Mouse (Mus musculus): Measurements from ENCODE around the gene Rpl10. TPM values are rescaled to one million over a fixed set of nuclear protein-coding genes. Genes with fewer than 3 reads are reported as not detected.

The Rpl10 gene
- polyA plus RNA-seq, 1 experiment from 2014 or later = 800 TPM

- 26% methylated on average over 39 of the region's 39 CpGs for WGBS
- DNase-seq (ENCODE audit: extremely low spot score, low spot score) = peak; percentile 86
- peaks cover 13% of the 10 kb centered on the region for H3K4me1 ChIP-seq
Observed at GRCm38 (mm10) chrX:74254153-74254887, 16.3 kb upstream of the Rpl10 start, which contains the start of gene Emd. Gene Emd (plus strand): TSS chrX:74254687.

GRCm38 (mm10) chrX:74254888-74255565 is 15.6 kb upstream of the Rpl10 start:
- 22% methylated on average over 31 of the region's 31 CpGs for WGBS
- Histone ChIP-seq H3K36me3 (replicated peaks) (peaks cover 30% of the 10 kb centered on the region), H3K27me3 (ENCODE audit: poor library complexity, severe bottlenecking) (0 out of 2 replicates have a peak, but pooled peaks cover 11% of the 10 kb centered on the region), H3K4me3 (peak overlapping the region; percentile 70), H3K9me3 (no peaks in the 10 kb centered on the region), H3K27ac (peak overlapping the region; percentile 92), H3K4me1 (peaks cover 7% of the 10 kb centered on the region)
- no peak for DNase-seq (ENCODE audit: extremely low spot score, low spot score)

More at GRCm38 (mm10) chrX:74254153-74254887, 16.3 kb upstream of the Rpl10 start, which contains the start of gene Emd:
- Histone ChIP-seq H3K27me3 (ENCODE audit: poor library complexity, severe bottlenecking) (0 out of 2 replicates have a peak, but pooled peaks cover 11% of the 10 kb centered on the region), H3K4me3 (peak within 1 kb of the TSS; percentile 70), H3K27ac (peak within 1 kb of the TSS; percentile 92), H3K9me3 (no peaks in the 10 kb centered on the region), H3K36me3 (replicated peaks) (peaks cover 27% of the 10 kb centered on the region)

DNA sequence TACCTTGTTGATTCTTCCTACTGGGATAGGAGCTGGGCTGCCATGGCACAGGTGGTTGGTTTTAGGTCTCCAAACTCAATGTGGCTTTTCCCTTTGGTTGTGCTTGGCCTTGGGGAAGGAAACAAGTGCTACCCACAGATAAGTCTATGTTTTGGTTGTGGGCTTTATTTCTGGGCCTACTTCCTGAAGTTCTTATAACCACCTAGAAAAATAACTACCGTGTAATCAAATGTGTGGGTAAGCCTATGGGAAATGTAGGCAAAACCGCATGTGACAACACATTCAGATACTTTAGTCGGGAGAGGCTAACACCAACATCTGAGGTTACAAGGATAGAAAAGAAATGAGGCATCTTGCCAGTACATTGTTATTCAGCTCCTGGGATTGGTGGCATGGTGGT is 12.9 kb upstream of the Rpl10 start:
- H3K9me3 ChIP-seq = no peaks in the 10 kb centered on the region
- WGBS = 92% methylated on average over 3 of the region's 3 CpGs
- no peak overlapping the region for H3K27ac ChIP-seq
- no peak overlapping the region for H3K4me3 ChIP-seq
- no peak for DNase-seq (ENCODE audit: extremely low spot score, low spot score)
- peaks cover 6% of the 10 kb centered on the region for H3K4me1 ChIP-seq
- H3K27me3 ChIP-seq (ENCODE audit: poor library complexity, severe bottlenecking) = no peaks in the 10 kb centered on the region
- H3K36me3 ChIP-seq (replicated peaks) = peaks cover 36% of the 10 kb centered on the region

GRCm38 (mm10) chrX:74269736-74270061 is 913 bp upstream of the Rpl10 start:
- H3K4me1 ChIP-seq = peaks cover 6% of the 10 kb centered on the region
- peak overlapping the region; percentile 94 for H3K27ac ChIP-seq
- H3K4me3 ChIP-seq = peak overlapping the region; percentile 63
- DNase-seq (ENCODE audit: extremely low spot score, low spot score) = peak; percentile 15
- H3K36me3 ChIP-seq (replicated peaks) = peaks cover 16% of the 10 kb centered on the region
- WGBS = 27% methylated on average over 3 of the region's 3 CpGs
- H3K9me3 ChIP-seq = no peaks in the 10 kb centered on the region
- no peaks in the 10 kb centered on the region for H3K27me3 ChIP-seq (ENCODE audit: poor library complexity, severe bottlenecking)

- H3K27ac ChIP-seq = peak overlapping the region; percentile 87
- peaks cover 6% of the 10 kb centered on the region for H3K4me1 ChIP-seq
- no peaks in the 10 kb centered on the region for H3K27me3 ChIP-seq (ENCODE audit: poor library complexity, severe bottlenecking)
- WGBS = 22% methylated on average over 27 of the region's 27 CpGs
- peaks cover 16% of the 10 kb centered on the region for H3K36me3 ChIP-seq (replicated peaks)
- H3K4me3 ChIP-seq = peak overlapping the region; percentile 63
- DNase-seq (ENCODE audit: extremely low spot score, low spot score) = peak; percentile 25
- no peaks in the 10 kb centered on the region for H3K9me3 ChIP-seq
Observed at GRCm38 (mm10) chrX:74270902-74271551, 415 bp downstream of the Rpl10 start.

GRCm38 (mm10) chrX:74273422-74274322 is 3.1 kb downstream of the Rpl10 start:
- H3K4me3 ChIP-seq = no peak overlapping the region
- 32% methylated on average over 10 of the region's 10 CpGs for WGBS
- H3K27ac ChIP-seq = no peak overlapping the region
- H3K4me1 ChIP-seq = peaks cover 6% of the 10 kb centered on the region
- peaks cover 16% of the 10 kb centered on the region for H3K36me3 ChIP-seq (replicated peaks)
- peak; percentile 19 for DNase-seq (ENCODE audit: extremely low spot score, low spot score)
- no peaks in the 10 kb centered on the region for H3K9me3 ChIP-seq
- H3K27me3 ChIP-seq (ENCODE audit: poor library complexity, severe bottlenecking) = no peaks in the 10 kb centered on the region

GRCm38 (mm10) chrX:74277916-74278315 is 7.3 kb downstream of the Rpl10 start:
- no peak for DNase-seq (ENCODE audit: extremely low spot score, low spot score)
- H3K36me3 ChIP-seq (replicated peaks) = peaks cover 6% of the 10 kb centered on the region
- H3K27me3 ChIP-seq (ENCODE audit: poor library complexity, severe bottlenecking) = no peaks in the 10 kb centered on the region
- H3K9me3 ChIP-seq = no peaks in the 10 kb centered on the region
- H3K4me1 ChIP-seq = peaks cover 11% of the 10 kb centered on the region
- WGBS = 77% methylated on average over 8 of the region's 8 CpGs
- no peak overlapping the region for H3K4me3 ChIP-seq
- H3K27ac ChIP-seq = no peak overlapping the region

GRCm38 (mm10) chrX:74281041-74281731 is 10.6 kb downstream of the Rpl10 start:
- Histone ChIP-seq H3K27ac (peak overlapping the region; percentile 88), H3K9me3 (no peaks in the 10 kb centered on the region), H3K27me3 (ENCODE audit: poor library complexity, severe bottlenecking) (no peaks in the 10 kb centered on the region), H3K4me1 (peaks cover 20% of the 10 kb centered on the region), H3K4me3 (peak overlapping the region; percentile 69), H3K36me3 (replicated peaks) (no peaks in the 10 kb centered on the region)
- 19% methylated on average over 14 of the region's 14 CpGs for WGBS
- DNase-seq (ENCODE audit: extremely low spot score, low spot score) = no peak

DNA sequence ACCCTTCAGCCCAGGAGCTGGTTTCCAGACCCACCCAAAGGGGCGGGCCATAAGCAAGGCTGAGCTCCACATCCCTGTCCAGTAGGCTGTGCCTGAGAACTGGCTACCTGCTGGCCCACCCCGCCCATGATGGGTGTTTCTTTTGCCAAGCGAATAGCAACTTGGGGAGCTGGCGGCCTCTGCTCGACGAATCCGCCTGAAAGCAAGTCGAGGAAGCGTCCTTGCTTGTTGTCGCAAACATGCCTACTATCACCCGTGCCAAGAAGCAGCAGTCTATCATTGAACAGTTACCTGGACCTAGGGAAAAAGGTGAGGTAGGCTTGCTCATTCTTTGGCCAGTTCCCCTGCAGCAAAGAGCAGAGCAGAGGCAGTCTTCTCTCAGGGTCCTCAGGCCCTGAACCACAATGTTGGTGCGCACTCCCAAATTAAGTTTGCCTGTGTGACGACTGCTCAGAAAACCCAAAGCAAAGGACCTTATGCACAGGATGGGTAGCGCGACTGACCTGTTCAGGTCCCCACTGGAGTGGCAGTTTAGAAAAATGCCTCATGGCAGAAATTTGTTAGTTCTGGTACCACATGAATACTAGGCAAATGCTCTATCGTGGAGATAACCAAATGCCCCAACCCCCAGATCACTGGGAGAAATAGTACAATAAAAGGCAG is 11.3 kb downstream of the Rpl10 start, which contains the start of the genes Taz and Dnase1l1:
Gene Taz, plus strand, starts transcription at position 181 of the 663 bp plus-strand sequence.
Gene Dnase1l1, minus strand, starts transcription at position 606 of the 663 bp plus-strand sequence.
- Histone ChIP-seq H3K4me3 (peak within 1 kb of the TSS; percentile 69), H3K27ac (peak within 1 kb of the TSS; percentile 88), H3K27me3 (ENCODE audit: poor library complexity, severe bottlenecking) (no peaks in the 10 kb centered on the region), H3K9me3 (no peaks in the 10 kb centered on the region), H3K36me3 (replicated peaks) (no peaks in the 10 kb centered on the region), H3K4me1 (peaks cover 20% of the 10 kb centered on the region)
- WGBS = 19% methylated on average over 16 of the region's 16 CpGs
- peak; percentile 50 for DNase-seq (ENCODE audit: extremely low spot score, low spot score)

- Histone ChIP-seq H3K4me3 (peak overlapping the region; percentile 69), H3K9me3 (no peaks in the 10 kb centered on the region), H3K27ac (peak overlapping the region; percentile 88), H3K36me3 (replicated peaks) (peaks cover under 1% of the 10 kb centered on the region; the same call in 1 of the 2 replicates), H3K4me1 (peaks cover 20% of the 10 kb centered on the region), H3K27me3 (ENCODE audit: poor library complexity, severe bottlenecking) (no peaks in the 10 kb centered on the region)
- DNase-seq (ENCODE audit: extremely low spot score, low spot score) = peak; percentile 75
- WGBS = 18% methylated on average over 39 of the region's 39 CpGs
Observed at GRCm38 (mm10) chrX:74282395-74283091, 11.9 kb downstream of the Rpl10 start.

- 58% methylated on average over 5 of the region's 5 CpGs for WGBS
- no peak for DNase-seq (ENCODE audit: extremely low spot score, low spot score)
Observed at GRCm38 (mm10) chrX:74283092-74283437, 12.5 kb downstream of the Rpl10 start.

More at GRCm38 (mm10) chrX:74283092-74283437, 12.5 kb downstream of the Rpl10 start:
- no peaks in the 10 kb centered on the region for H3K27me3 ChIP-seq (ENCODE audit: poor library complexity, severe bottlenecking)
- H3K36me3 ChIP-seq (replicated peaks) = peaks cover 5% of the 10 kb centered on the region
- H3K4me3 ChIP-seq = peak overlapping the region; percentile 69
- peaks cover 20% of the 10 kb centered on the region for H3K4me1 ChIP-seq
- H3K27ac ChIP-seq = peak overlapping the region; percentile 88
- no peaks in the 10 kb centered on the region for H3K9me3 ChIP-seq

All from forebrain, embryonic 10.5 days (tissue).